Mouse (Mus musculus): Measurements from ENCODE around the gene Nfya. TPM values are rescaled to one million over a fixed set of nuclear protein-coding genes. Genes with fewer than 3 reads are reported as not detected.

The Nfya gene
- total RNA-seq (2023) = 86.8 to 106 TPM (median 101 TPM) in 4 replicates

GRCm38 (mm10) chr17:48409380-48410298, at the start of gene Nfya, which contains the start of gene Oard1:
Gene Nfya (minus strand): TSS chr17:48409906.
Gene Oard1 (plus strand): TSS chr17:48410014.

DNA sequence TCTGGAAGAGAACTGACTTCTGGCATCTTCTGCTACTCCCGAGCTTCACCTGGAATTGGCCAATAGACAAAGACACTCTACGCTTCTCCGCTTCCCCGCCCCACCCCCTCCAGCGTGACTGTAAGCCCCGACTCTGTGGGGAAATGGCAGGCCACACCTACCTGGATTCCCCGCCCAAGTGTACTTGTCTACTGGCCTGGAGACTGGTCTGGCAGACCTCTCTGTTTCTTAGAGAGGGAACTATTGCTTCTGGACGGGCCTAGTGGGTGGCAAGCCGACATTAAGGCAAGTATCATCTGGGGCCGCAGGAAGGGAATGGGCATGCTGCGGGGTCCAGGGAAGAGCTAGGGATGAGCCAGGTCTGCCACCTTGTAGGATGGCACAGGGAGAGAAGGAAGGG, 45.0 kb upstream of the Nfya start, which contains the start of gene Unc5cl:
Gene Unc5cl, plus strand, starts transcription at position 214 of the 400 bp plus-strand sequence.

GRCm38 (mm10) chr17:48451353-48451675, 41.6 kb upstream of the Nfya start, which contains the start of gene Tspo2:
Gene Tspo2 (minus strand): TSS chr17:48451522.

GRCm38 (mm10) chr17:48432158-48432980, 22.7 kb upstream of the Nfya start, which contains the start of gene Apobec2:
Gene Apobec2 (minus strand): TSS chr17:48432930.

DNA sequence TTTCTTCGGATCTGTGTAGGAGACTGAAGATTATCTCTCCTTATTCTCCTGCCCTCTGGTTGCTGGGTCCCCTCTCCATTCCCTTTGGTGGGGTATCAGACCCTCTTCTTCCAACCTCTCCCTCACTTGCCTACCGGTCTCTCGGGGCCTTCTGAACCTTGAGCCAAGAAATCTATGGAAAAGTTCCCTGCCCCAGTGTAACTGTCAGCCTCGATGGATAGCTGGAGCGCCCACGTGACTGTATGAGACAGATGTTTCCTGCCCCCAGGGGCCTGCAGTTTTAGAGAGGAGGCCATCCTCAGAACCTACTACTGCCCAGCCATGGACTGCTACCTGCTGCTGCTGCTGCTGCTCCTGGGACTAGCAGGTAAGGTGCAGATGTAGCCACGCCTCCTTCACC, 50.1 kb downstream of the Nfya start, which contains the start of gene Treml1:
Gene Treml1, plus strand, starts transcription at position 301 of the 400 bp plus-strand sequence.

GRCm38 (mm10) chr17:48346231-48346630, 63.5 kb downstream of the Nfya start, which contains the start of gene Trem2:
Gene Trem2 (plus strand): TSS chr17:48346401.

Other genes with a start within 250 kb of the Nfya start
- 0.72 to 1.5 TPM in 2 of 4 replicates, not detected in the others for gene A530064D06Rik, start 242.6 kb downstream of the Nfya start, total RNA-seq (2023)
- gene Trem1, start 177.1 kb downstream of the Nfya start, total RNA-seq (2023) = 1.7 to 2.2 TPM (median 2.1 TPM) in 4 replicates
- gene Trem3, start 162.1 kb downstream of the Nfya start, total RNA-seq (2023) = not detected in 4 replicates
- 1.4 to 4.1 TPM (median 3.5 TPM) in 4 replicates for gene Treml4, start 145.6 kb downstream of the Nfya start, total RNA-seq (2023)
- gene Treml2, start 110.4 kb downstream of the Nfya start, total RNA-seq (2023) = 174 to 186 TPM (median 177 TPM) in 4 replicates
- gene B430306N03Rik, start 93.8 kb downstream of the Nfya start, total RNA-seq (2023) = 7.4 to 11.3 TPM (median 9.5 TPM) in 4 replicates
- not detected in 4 replicates for gene Trem2, start 63.5 kb downstream of the Nfya start, total RNA-seq (2023)
- 0.49 TPM in 1 of 4 replicates, not detected in the others for gene Treml1, start 50.0 kb downstream of the Nfya start, total RNA-seq (2023)
- gene Oard1, start 108 bp upstream of the Nfya start, total RNA-seq (2023) = 36.9 to 47.5 TPM (median 43.1 TPM) in 4 replicates
- gene Apobec2, start 23.0 kb upstream of the Nfya start, total RNA-seq (2023) = 0.42 to 0.70 TPM (median 0.69 TPM) in 3 of 4 replicates, not detected in the other
- not detected in 4 replicates for gene Tspo2, start 41.6 kb upstream of the Nfya start, total RNA-seq (2023)
- 3.3 to 6.2 TPM (median 4.7 TPM) in 4 replicates for gene Unc5cl, start 45.0 kb upstream of the Nfya start, total RNA-seq (2023)